Mouse (Mus musculus): ENCODE results near the gene Ctss. TPM values are rescaled to one million over a fixed set of nuclear protein-coding genes. Genes with fewer than 3 reads are reported as not detected.

Gene Ctss
- polyA plus RNA-seq, 1 experiment, result not detected

DNA sequence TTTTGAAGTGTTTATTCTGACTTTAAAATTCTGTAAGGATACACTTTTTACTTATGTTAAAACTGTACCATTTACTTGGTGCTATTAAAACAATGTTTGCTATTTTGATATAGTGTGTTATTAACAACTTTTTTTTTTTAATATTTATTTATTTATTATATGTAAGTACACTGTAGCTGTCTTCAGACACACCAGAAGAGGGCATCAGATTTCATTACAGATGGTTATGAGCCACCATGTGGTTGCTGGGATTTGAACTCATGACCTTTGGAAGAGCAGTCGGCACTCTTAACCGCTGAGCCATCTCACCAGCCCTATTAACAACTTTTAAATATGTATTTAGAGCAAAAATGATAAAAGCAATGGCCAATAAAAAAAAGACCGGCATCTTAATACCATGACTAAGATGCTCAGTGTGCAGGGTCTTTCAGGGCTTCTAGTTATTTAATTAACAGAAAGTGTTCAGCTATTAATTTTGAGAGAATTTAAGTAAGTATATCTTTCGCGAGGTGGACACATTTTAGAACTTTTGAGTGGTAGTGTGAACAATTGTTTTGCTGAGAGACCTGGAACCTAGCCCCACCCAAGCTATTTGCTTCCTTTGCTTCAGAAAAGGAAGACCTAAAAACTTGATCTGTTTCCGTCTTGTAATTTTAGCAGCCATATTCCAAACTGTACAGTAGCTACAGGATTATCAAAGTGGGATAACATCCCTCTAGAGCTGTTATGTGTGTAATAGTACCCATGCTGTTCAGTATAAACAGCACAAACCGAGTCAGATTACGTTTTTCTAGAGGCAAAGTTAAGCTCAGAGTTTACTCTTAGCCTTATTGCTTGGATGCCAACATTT lies 61.4 kb downstream of the Ctss start:
- TF ChIP-seq CTCF (IDR thresholded peaks at IDR 0.05; ENCODE audit: low read depth, low read length) (no peak), EP300 (IDR thresholded peaks at IDR 0.05; ENCODE audit: insufficient read depth, low read depth, low read length) (no peak), POLR2A (IDR thresholded peaks at IDR 0.05; ENCODE audit: insufficient read depth, low read length) (no peak)
- Histone ChIP-seq H3K4me1 (ENCODE audit: control insufficient read depth, insufficient read depth, low read length) (no peaks in the 10 kb centered on the region), H3K36me3 (ENCODE audit: control insufficient read depth, insufficient read depth, low read length, poor library complexity, severe bottlenecking) (peaks cover 2% of the 10 kb centered on the region), H3K27ac (ENCODE audit: insufficient read depth, low read length) (peak overlapping the region; percentile 48; the same call in 1 of the 2 replicates), H3K9me3 (replicated peaks; ENCODE audit: control insufficient read depth, insufficient read depth, low read length, poor library complexity, severe bottlenecking) (no peaks in the 10 kb centered on the region), H3K27me3 (ENCODE audit: control insufficient read depth, insufficient read depth, low read length, poor library complexity, severe bottlenecking) (no peaks in the 10 kb centered on the region), H3K9ac (ENCODE audit: low read depth, poor library complexity, severe bottlenecking) (peak overlapping the region; percentile 76), H3K4me3 (ENCODE audit: low read depth, low read length) (peak overlapping the region; percentile 43)

DNA sequence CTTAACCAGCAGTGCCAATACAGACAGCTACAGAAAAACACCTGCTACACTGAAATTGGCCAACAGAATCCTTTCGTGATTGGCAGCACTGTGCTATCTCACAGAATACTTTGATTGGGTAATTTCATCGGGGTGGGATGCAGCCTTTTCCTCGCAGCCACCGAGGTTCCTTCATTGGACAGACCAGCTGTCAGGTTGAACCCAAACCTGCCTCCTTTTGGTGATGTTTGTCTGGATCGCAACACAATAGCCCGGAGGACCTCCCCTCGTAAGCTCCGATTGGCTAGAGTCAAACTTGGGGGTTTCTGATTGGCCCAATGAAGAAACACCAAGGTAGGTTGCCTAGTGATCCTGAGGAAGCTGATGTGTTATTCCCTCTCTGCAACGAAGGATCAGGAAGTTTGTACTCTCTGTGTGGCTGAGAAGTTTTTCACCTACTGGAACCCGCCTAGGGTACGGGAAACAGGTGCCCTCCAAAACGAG lies 62.1 kb downstream of the Ctss start, which contains the start of gene Golph3l:
Golph3l (plus strand) TSS at position 331 of the 483 bp plus-strand sequence.
- no peak for TF ChIP-seq CTCF (IDR thresholded peaks at IDR 0.05; ENCODE audit: low read depth, low read length)
- TF ChIP-seq EP300 (IDR thresholded peaks at IDR 0.05; ENCODE audit: insufficient read depth, low read depth, low read length), result no peak
- no peak for TF ChIP-seq POLR2A (IDR thresholded peaks at IDR 0.05; ENCODE audit: insufficient read depth, low read length)

DNA sequence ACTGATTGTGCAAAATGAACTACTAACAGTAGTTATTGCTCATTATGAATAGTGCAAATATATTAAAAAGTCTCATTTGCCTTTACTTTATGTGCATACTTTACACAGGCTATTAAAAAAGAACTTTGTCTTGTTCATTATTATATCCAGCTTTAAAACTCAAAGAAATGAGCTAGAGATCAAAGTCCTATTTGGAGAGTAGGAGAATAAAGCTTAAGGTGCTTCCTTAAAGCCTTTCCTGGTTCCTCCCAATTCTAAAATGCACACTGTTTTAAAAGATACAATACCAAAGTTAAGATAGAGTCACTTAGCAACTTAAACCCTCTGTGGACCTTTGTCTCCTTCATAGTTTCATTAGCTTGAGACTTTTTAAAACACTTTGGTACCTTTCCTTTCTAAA lies 72.1 kb downstream of the Ctss start:
- H3K4me1 ChIP-seq (ENCODE audit: control insufficient read depth, insufficient read depth, low read length), result no peaks in the 10 kb centered on the region
- H3K9me3 ChIP-seq (replicated peaks; ENCODE audit: control insufficient read depth, insufficient read depth, low read length, poor library complexity, severe bottlenecking), result no peaks in the 10 kb centered on the region
- H3K27me3 ChIP-seq (ENCODE audit: control insufficient read depth, insufficient read depth, low read length, poor library complexity, severe bottlenecking), result no peaks in the 10 kb centered on the region
- TF ChIP-seq EP300 (IDR thresholded peaks at IDR 0.05; ENCODE audit: insufficient read depth, low read depth, low read length) (no peak), POLR2A (IDR thresholded peaks at IDR 0.05; ENCODE audit: insufficient read depth, low read length) (no peak), CTCF (IDR thresholded peaks at IDR 0.05; ENCODE audit: low read depth, low read length) (no peak)
- H3K4me3 ChIP-seq (ENCODE audit: low read depth, low read length), result no peak overlapping the region
- H3K36me3 ChIP-seq (ENCODE audit: control insufficient read depth, insufficient read depth, low read length, poor library complexity, severe bottlenecking), result peaks cover 5% of the 10 kb centered on the region
- H3K27ac ChIP-seq (ENCODE audit: insufficient read depth, low read length), result no peak overlapping the region
- H3K9ac ChIP-seq (ENCODE audit: low read depth, poor library complexity, severe bottlenecking), result no peak overlapping the region

More for the DNA sequence above, 62.1 kb downstream of the Ctss start, which contains the start of gene Golph3l:
- H3K27ac ChIP-seq (ENCODE audit: insufficient read depth, low read length), result peak within 1 kb of the TSS; percentile 48; the same call in 1 of the 2 replicates
- H3K36me3 ChIP-seq (ENCODE audit: control insufficient read depth, insufficient read depth, low read length, poor library complexity, severe bottlenecking), result peaks cover 2% of the 10 kb centered on the region
- no peaks in the 10 kb centered on the region for H3K4me1 ChIP-seq (ENCODE audit: control insufficient read depth, insufficient read depth, low read length)
- H3K9ac ChIP-seq (ENCODE audit: low read depth, poor library complexity, severe bottlenecking), result peak within 1 kb of the TSS; percentile 76
- no peaks in the 10 kb centered on the region for H3K27me3 ChIP-seq (ENCODE audit: control insufficient read depth, insufficient read depth, low read length, poor library complexity, severe bottlenecking)
- peak within 1 kb of the TSS; percentile 98 for H3K4me3 ChIP-seq (ENCODE audit: low read depth, low read length)
- no peaks in the 10 kb centered on the region for H3K9me3 ChIP-seq (replicated peaks; ENCODE audit: control insufficient read depth, insufficient read depth, low read length, poor library complexity, severe bottlenecking)

DNA sequence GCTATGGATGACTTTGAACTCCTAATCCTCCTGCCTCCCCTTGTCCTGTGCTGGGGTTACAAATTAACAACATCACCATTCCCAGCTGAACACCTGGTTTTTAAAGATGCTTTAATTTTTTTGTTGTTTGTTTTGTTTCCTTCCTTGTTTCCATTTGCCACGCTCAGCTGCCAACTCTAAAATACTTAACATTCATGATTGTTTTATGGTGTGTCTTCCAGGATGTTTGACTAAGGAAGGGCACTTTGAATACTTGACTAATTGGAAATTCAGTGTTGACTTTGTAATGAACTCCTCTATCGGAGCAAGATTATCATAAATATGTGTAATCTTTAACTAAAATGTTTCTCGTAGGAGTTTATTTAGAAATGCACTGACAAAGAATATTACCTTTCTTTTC lies 74.7 kb downstream of the Ctss start:
- H3K27me3 ChIP-seq (ENCODE audit: control insufficient read depth, insufficient read depth, low read length, poor library complexity, severe bottlenecking), result no peaks in the 10 kb centered on the region
- TF ChIP-seq POLR2A (IDR thresholded peaks at IDR 0.05; ENCODE audit: insufficient read depth, low read length), result no peak
- no peak for TF ChIP-seq CTCF (IDR thresholded peaks at IDR 0.05; ENCODE audit: low read depth, low read length)
- TF ChIP-seq EP300 (IDR thresholded peaks at IDR 0.05; ENCODE audit: insufficient read depth, low read depth, low read length), result no peak
- H3K27ac ChIP-seq (ENCODE audit: insufficient read depth, low read length), result no peak overlapping the region
- no peak overlapping the region for H3K9ac ChIP-seq (ENCODE audit: low read depth, poor library complexity, severe bottlenecking)
- H3K9me3 ChIP-seq (replicated peaks; ENCODE audit: control insufficient read depth, insufficient read depth, low read length, poor library complexity, severe bottlenecking), result no peaks in the 10 kb centered on the region
- H3K4me3 ChIP-seq (ENCODE audit: low read depth, low read length), result no peak overlapping the region
- no peaks in the 10 kb centered on the region; the same call in 1 of the 2 replicates for H3K36me3 ChIP-seq (ENCODE audit: control insufficient read depth, insufficient read depth, low read length, poor library complexity, severe bottlenecking)
- H3K4me1 ChIP-seq (ENCODE audit: control insufficient read depth, insufficient read depth, low read length), result no peaks in the 10 kb centered on the region

Other genes starting within 250 kb of the Ctss start
- gene Mindy1, start 245.4 kb upstream of the Ctss start, polyA plus RNA-seq (2011; ENCODE audit: insufficient read depth, insufficient read length, low read depth, missing spikeins), result 43.6 and 48.0 TPM in 2 replicates
- 42.9 and 43.9 TPM in 2 replicates for gene Prune1, start 244.7 kb upstream of the Ctss start, polyA plus RNA-seq (2011; ENCODE audit: insufficient read depth, insufficient read length, low read depth, missing spikeins)
- gene Anxa9, start 219.6 kb upstream of the Ctss start, polyA plus RNA-seq (2011; ENCODE audit: insufficient read depth, insufficient read length, low read depth, missing spikeins), result 1.9 and 2.0 TPM in 2 replicates
- 99.9 and 103 TPM in 2 replicates for gene Cers2, start 212.0 kb upstream of the Ctss start, polyA plus RNA-seq (2011; ENCODE audit: insufficient read depth, insufficient read length, low read depth, missing spikeins)
- 67.9 and 73.3 TPM in 2 replicates for gene Setdb1, start 169.6 kb upstream of the Ctss start, polyA plus RNA-seq (2011; ENCODE audit: insufficient read depth, insufficient read length, low read depth, missing spikeins)
- 0.84 and 2.2 TPM in 2 replicates for gene 4930558C23Rik, start 123.9 kb upstream of the Ctss start, polyA plus RNA-seq (2011; ENCODE audit: insufficient read depth, insufficient read length, low read depth, missing spikeins)
- 70.9 and 75.5 TPM in 2 replicates for gene Arnt, start 92.4 kb upstream of the Ctss start, polyA plus RNA-seq (2011; ENCODE audit: insufficient read depth, insufficient read length, low read depth, missing spikeins)
- not detected in 2 replicates for gene Ctsk, start 27.5 kb upstream of the Ctss start, polyA plus RNA-seq (2011; ENCODE audit: insufficient read depth, insufficient read length, low read depth, missing spikeins)
- gene Hormad1, start 32.9 kb downstream of the Ctss start, polyA plus RNA-seq (2011; ENCODE audit: insufficient read depth, insufficient read length, low read depth, missing spikeins), result 4.6 and 5.0 TPM in 2 replicates
- 39.0 and 40.7 TPM in 2 replicates for gene Golph3l, start 62.1 kb downstream of the Ctss start, polyA plus RNA-seq (2011; ENCODE audit: insufficient read depth, insufficient read length, low read depth, missing spikeins)
- 67.4 and 68.5 TPM in 2 replicates for gene Ensa, start 98.2 kb downstream of the Ctss start, polyA plus RNA-seq (2011; ENCODE audit: insufficient read depth, insufficient read length, low read depth, missing spikeins)
- gene Mcl1, start 132.0 kb downstream of the Ctss start, polyA plus RNA-seq (2011; ENCODE audit: insufficient read depth, insufficient read length, low read depth, missing spikeins), result 247 and 264 TPM in 2 replicates
- 6.9 and 10.1 TPM in 2 replicates for gene Adamtsl4, start 161.1 kb downstream of the Ctss start, polyA plus RNA-seq (2011; ENCODE audit: insufficient read depth, insufficient read length, low read depth, missing spikeins)
- 9.9 and 17.4 TPM in 2 replicates for gene Ecm1, start 212.8 kb downstream of the Ctss start, polyA plus RNA-seq (2011; ENCODE audit: insufficient read depth, insufficient read length, low read depth, missing spikeins)
- 74.5 and 78.3 TPM in 2 replicates for gene Tars2, start 233.4 kb downstream of the Ctss start, polyA plus RNA-seq (2011; ENCODE audit: insufficient read depth, insufficient read length, low read depth, missing spikeins)

Measured in ES-Bruce4 (cell line).